Mouse (Mus musculus): ENCODE results near the gene Papss2. TPM values are rescaled to one million over a fixed set of nuclear protein-coding genes. Genes with fewer than 3 reads are reported as not detected.
"Not testable (repeated sequence)": the region's sequence is repeated elsewhere in the genome, so short reads cannot be mapped to it uniquely, and the experiment has no call there.

Papss2 gene
- polyA plus RNA-seq, 1 experiment from 2014 or later: 26.6 TPM

DNA sequence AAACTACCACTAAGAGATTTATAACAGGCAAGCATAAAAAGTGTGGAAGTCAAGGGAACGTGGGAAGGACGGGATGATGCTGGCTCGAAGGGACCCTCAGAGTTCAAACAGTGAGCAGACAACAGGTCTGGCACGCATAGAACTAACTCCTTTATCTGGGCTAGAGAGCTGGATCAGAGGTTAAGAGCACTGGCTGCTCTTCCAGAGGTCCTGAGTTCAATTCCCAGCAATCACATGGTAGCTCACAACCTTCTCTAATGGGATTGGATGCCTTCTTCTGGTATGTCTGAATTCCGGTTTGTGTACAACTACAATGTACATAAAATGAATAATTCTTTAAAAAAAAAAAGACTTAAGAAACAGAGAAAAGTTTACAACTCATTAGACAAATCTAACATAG lies 87.5 kb downstream of the Papss2 start:
- Histone ChIP-seq H3K9ac (ENCODE audit: low read depth, low read length) (no peak overlapping the region), H3K4me3 (ENCODE audit: low read depth, low read length) (no peak overlapping the region), H3K9me3 (ENCODE audit: control insufficient read depth, low read length) (no peaks in the 10 kb centered on the region), H3K27ac (replicated peaks; ENCODE audit: low read depth, low read length) (no peak overlapping the region), H3K27me3 (replicated peaks; ENCODE audit: control insufficient read depth, insufficient read depth, low read length) (no peaks in the 10 kb centered on the region), H3K4me1 (ENCODE audit: control insufficient read depth, insufficient read depth, low read length) (no peaks in the 10 kb centered on the region), H3K36me3 (ENCODE audit: control insufficient read depth, insufficient read depth, low read length) (peaks cover 57% of the 10 kb centered on the region), H3K4me2 (ENCODE audit: low read depth, low read length) (no peak overlapping the region)
- ATAC-seq (ENCODE audit: low read depth): no peak
- DNase-seq (ENCODE audit: low spot score): no peak
- 96% methylated on average over 5 of the region's 5 CpGs for WGBS

DNA sequence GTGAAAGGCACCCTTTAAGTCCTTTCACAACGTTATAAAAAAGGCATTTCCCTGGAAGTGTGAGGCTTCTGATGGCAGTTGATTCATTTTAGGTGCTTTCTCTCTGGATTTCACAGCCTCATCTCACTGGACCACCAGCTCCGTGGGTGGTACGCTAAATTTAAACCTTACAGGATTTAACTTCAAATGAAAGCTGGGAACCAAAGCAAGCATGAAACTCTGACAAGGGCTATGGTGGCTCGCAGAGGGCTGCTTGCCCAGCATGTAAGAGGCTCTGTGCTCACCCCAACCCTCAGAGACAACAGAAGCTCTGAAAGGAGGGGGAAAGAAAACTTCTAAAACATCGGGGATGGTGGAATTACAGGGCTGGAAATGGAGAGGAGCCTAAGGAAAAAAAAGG lies 92.1 kb downstream of the Papss2 start:
- DNase-seq (ENCODE audit: low spot score): no peak
- Histone ChIP-seq H3K27ac (replicated peaks; ENCODE audit: low read depth, low read length) (no peak overlapping the region), H3K4me3 (ENCODE audit: low read depth, low read length) (no peak overlapping the region), H3K36me3 (ENCODE audit: control insufficient read depth, insufficient read depth, low read length) (peaks cover 46% of the 10 kb centered on the region), H3K4me2 (ENCODE audit: low read depth, low read length) (no peak overlapping the region), H3K9ac (ENCODE audit: low read depth, low read length) (no peak overlapping the region), H3K9me3 (ENCODE audit: control insufficient read depth, low read length) (no peaks in the 10 kb centered on the region), H3K4me1 (ENCODE audit: control insufficient read depth, insufficient read depth, low read length) (no peaks in the 10 kb centered on the region), H3K27me3 (replicated peaks; ENCODE audit: control insufficient read depth, insufficient read depth, low read length) (no peaks in the 10 kb centered on the region)
- no peak for ATAC-seq (ENCODE audit: low read depth)
- WGBS: 83% methylated on average over 5 of the region's 5 CpGs

DNA sequence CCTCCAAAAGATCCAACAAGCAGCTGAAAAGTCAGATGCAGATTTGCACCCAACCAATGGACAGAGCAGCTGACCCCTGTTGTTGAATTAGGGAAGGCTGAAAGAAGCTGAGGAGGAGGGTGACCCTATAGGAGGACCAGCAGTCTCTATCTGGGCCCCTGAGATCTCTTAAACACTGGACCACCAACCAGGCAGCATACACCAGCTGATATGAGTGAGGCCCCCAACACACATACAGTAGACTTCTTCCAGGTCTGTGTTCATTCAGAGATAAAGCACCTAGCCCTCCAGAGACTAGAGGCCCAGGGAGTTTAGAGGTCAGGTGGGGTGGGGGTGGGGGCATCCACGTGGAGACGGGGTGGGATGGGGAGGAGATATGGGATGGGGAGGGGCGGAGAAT lies 92.6 kb downstream of the Papss2 start:
- not testable (repeated sequence) for H3K9ac ChIP-seq (ENCODE audit: low read depth, low read length); DNase-seq (ENCODE audit: low spot score); H3K27ac ChIP-seq (replicated peaks; ENCODE audit: low read depth, low read length); H3K4me3 ChIP-seq (ENCODE audit: low read depth, low read length); H3K27me3 ChIP-seq (replicated peaks; ENCODE audit: control insufficient read depth, insufficient read depth, low read length); H3K4me1 ChIP-seq (ENCODE audit: control insufficient read depth, insufficient read depth, low read length); H3K9me3 ChIP-seq (ENCODE audit: control insufficient read depth, low read length); H3K4me2 ChIP-seq (ENCODE audit: low read depth, low read length); ATAC-seq (ENCODE audit: low read depth)
- WGBS: 78% methylated on average over 3 of the region's 3 CpGs
- H3K36me3 ChIP-seq (ENCODE audit: control insufficient read depth, insufficient read depth, low read length): peaks cover 46% of the 10 kb centered on the region

DNA sequence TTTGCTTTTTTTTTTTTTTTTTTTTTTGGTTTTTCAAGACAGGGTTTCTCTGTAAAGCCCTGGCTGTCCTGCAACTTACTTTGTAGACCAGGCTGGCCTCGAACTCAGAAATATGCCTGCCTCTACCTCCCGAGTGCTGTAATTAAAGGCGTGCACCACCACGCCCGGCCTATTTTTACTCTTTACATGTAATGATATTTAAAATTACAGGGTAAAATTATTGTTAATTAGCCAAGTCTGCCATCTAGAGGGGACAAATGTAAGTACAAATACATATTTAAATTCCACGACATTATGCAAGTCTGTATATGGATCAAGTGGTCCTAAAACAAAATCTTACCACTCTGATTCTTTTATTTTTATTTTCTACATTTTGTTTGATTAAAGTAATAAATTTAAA lies 94.1 kb downstream of the Papss2 start:
- H3K27ac ChIP-seq (replicated peaks; ENCODE audit: low read depth, low read length): no peak overlapping the region
- DNase-seq (ENCODE audit: low spot score) (peak; percentile 58), ATAC-seq (ENCODE audit: low read depth) (no peak)
- no peak overlapping the region for H3K4me2 ChIP-seq (ENCODE audit: low read depth, low read length)
- WGBS: 60% methylated on average over 6 of the region's 6 CpGs
- no peak overlapping the region for H3K9ac ChIP-seq (ENCODE audit: low read depth, low read length)
- H3K27me3 ChIP-seq (replicated peaks; ENCODE audit: control insufficient read depth, insufficient read depth, low read length): no peaks in the 10 kb centered on the region
- H3K4me1 ChIP-seq (ENCODE audit: control insufficient read depth, insufficient read depth, low read length): no peaks in the 10 kb centered on the region
- no peaks in the 10 kb centered on the region for H3K9me3 ChIP-seq (ENCODE audit: control insufficient read depth, low read length)
- H3K4me3 ChIP-seq (ENCODE audit: low read depth, low read length): no peak overlapping the region
- peaks cover 55% of the 10 kb centered on the region for H3K36me3 ChIP-seq (ENCODE audit: control insufficient read depth, insufficient read depth, low read length)

DNA sequence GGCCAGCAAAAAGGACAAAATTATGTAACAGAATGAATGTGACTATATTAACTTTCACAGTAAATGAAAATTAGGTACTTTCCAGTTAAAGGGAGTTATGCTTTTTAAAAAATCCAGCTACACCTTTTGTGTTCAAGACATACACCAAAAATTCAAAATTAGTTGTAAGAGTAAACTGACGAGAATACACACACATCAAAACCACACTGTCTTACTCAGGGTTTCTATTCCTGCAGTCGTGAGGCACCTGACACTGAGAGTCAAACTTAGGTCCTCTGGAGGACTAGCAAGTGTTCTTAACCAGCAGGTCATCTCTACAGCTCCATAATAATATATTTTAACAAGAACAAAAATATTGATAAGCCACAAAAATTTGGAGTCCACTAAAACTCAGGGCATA lies 101.1 kb downstream of the Papss2 start:
- Histone ChIP-seq H3K4me1 (ENCODE audit: control insufficient read depth, insufficient read depth, low read length) (no peaks in the 10 kb centered on the region), H3K4me2 (ENCODE audit: low read depth, low read length) (no peak overlapping the region), H3K36me3 (ENCODE audit: control insufficient read depth, insufficient read depth, low read length) (peaks cover 83% of the 10 kb centered on the region), H3K4me3 (ENCODE audit: low read depth, low read length) (no peak overlapping the region), H3K27ac (replicated peaks; ENCODE audit: low read depth, low read length) (no peak overlapping the region), H3K9me3 (ENCODE audit: control insufficient read depth, low read length) (no peaks in the 10 kb centered on the region), H3K27me3 (replicated peaks; ENCODE audit: control insufficient read depth, insufficient read depth, low read length) (no peaks in the 10 kb centered on the region), H3K9ac (ENCODE audit: low read depth, low read length) (no peak overlapping the region)
- no peak for DNase-seq (ENCODE audit: low spot score)
- WGBS: 94% methylated on average over 2 of the region's 2 CpGs
- ATAC-seq (ENCODE audit: low read depth): no peak

DNA sequence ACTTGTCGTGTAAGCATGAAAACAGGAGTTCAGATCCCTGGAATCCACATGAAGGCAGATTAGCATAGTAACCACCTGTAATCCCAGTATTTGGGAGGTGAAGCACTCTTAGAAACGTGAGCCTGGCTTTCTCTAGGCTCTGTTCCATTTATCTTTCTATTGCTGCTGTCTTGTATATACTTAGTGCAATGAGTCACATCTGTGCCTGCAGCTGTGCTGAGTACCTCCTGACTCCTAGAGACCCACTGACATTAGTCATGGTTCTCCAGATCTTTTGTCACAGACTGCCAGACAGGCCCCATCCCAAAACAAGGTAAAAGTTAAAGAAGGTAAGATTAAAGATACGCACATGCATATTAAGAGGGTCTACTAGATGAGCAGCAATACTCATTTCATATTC lies 106.6 kb downstream of the Papss2 start:
- ATAC-seq (ENCODE audit: low read depth): no peak

DNA sequence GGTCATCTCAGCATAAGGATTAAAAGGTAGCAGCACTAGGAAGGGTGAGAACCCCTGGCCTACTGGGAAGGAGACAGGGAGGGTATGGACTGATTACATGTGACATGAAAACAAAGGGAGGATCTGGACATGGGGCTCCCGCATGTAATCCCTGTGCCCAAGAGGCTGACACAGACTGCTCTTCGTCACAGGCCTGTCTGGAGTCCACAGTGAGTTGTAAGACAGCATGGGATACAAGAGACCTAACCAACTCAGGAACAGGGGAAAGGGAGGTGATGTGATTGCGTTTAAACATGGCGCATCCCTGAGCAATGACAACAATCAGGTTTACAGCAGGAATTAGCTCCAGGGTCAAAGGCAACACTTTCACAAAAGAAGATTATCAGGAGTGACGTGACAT lies 113.4 kb downstream of the Papss2 start:
- Histone ChIP-seq H3K9ac (ENCODE audit: low read depth, low read length) (no peak overlapping the region), H3K4me1 (ENCODE audit: control insufficient read depth, insufficient read depth, low read length) (0 out of 2 replicates have a peak, but pooled peaks cover 3% of the 10 kb centered on the region), H3K27ac (replicated peaks; ENCODE audit: low read depth, low read length) (no peak overlapping the region), H3K4me3 (ENCODE audit: low read depth, low read length) (no peak overlapping the region), H3K4me2 (ENCODE audit: low read depth, low read length) (no peak overlapping the region), H3K27me3 (replicated peaks; ENCODE audit: control insufficient read depth, insufficient read depth, low read length) (no peaks in the 10 kb centered on the region), H3K9me3 (ENCODE audit: control insufficient read depth, low read length) (no peaks in the 10 kb centered on the region), H3K36me3 (ENCODE audit: control insufficient read depth, insufficient read depth, low read length) (peaks cover 28% of the 10 kb centered on the region)
- WGBS: 93% methylated on average over 5 of the region's 5 CpGs
- DNase-seq (ENCODE audit: low spot score) (no peak), ATAC-seq (ENCODE audit: low read depth) (no peak)

More for the DNA sequence above, 106.6 kb downstream of the Papss2 start:
- WGBS: 78% methylated on average over 3 of the region's 3 CpGs
- Histone ChIP-seq H3K4me3 (ENCODE audit: low read depth, low read length) (no peak overlapping the region), H3K27me3 (replicated peaks; ENCODE audit: control insufficient read depth, insufficient read depth, low read length) (no peaks in the 10 kb centered on the region), H3K27ac (replicated peaks; ENCODE audit: low read depth, low read length) (no peak overlapping the region), H3K9me3 (ENCODE audit: control insufficient read depth, low read length) (no peaks in the 10 kb centered on the region), H3K9ac (ENCODE audit: low read depth, low read length) (no peak overlapping the region), H3K4me2 (ENCODE audit: low read depth, low read length) (no peak overlapping the region), H3K4me1 (ENCODE audit: control insufficient read depth, insufficient read depth, low read length) (no peaks in the 10 kb centered on the region), H3K36me3 (ENCODE audit: control insufficient read depth, insufficient read depth, low read length) (peaks cover 76% of the 10 kb centered on the region)
- no peak for DNase-seq (ENCODE audit: low spot score)

DNA sequence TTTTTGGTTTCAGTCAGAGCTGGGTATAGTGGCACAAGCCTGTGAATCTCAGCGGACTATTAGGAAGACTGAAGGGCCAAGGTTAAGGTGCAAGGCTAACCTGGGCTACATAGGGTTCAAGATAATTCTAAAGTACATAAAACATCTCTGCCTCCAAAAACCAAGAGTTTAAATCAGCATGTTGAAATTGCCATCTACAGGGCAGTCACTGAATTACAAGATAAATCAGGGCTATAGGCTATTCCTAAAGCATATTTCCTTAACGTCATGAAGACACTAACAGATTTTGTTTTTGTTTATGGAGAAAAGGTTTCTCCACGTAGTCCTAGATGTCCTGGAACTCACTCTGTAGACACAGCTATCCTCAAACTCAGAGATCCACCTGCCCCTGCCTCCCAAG lies 114.7 kb downstream of the Papss2 start:
- Histone ChIP-seq H3K9me3 (ENCODE audit: control insufficient read depth, low read length) (no peaks in the 10 kb centered on the region), H3K4me2 (ENCODE audit: low read depth, low read length) (no peak overlapping the region), H3K4me3 (ENCODE audit: low read depth, low read length) (no peak overlapping the region), H3K27ac (replicated peaks; ENCODE audit: low read depth, low read length) (no peak overlapping the region), H3K9ac (ENCODE audit: low read depth, low read length) (no peak overlapping the region), H3K36me3 (ENCODE audit: control insufficient read depth, insufficient read depth, low read length) (peaks cover 15% of the 10 kb centered on the region), H3K27me3 (replicated peaks; ENCODE audit: control insufficient read depth, insufficient read depth, low read length) (no peaks in the 10 kb centered on the region), H3K4me1 (ENCODE audit: control insufficient read depth, insufficient read depth, low read length) (0 out of 2 replicates have a peak, but pooled peaks cover 3% of the 10 kb centered on the region)
- DNase-seq (ENCODE audit: low spot score) (peak; percentile 33), ATAC-seq (ENCODE audit: low read depth) (no peak)
- WGBS: 69% methylated on average over 3 of the region's 3 CpGs

DNA sequence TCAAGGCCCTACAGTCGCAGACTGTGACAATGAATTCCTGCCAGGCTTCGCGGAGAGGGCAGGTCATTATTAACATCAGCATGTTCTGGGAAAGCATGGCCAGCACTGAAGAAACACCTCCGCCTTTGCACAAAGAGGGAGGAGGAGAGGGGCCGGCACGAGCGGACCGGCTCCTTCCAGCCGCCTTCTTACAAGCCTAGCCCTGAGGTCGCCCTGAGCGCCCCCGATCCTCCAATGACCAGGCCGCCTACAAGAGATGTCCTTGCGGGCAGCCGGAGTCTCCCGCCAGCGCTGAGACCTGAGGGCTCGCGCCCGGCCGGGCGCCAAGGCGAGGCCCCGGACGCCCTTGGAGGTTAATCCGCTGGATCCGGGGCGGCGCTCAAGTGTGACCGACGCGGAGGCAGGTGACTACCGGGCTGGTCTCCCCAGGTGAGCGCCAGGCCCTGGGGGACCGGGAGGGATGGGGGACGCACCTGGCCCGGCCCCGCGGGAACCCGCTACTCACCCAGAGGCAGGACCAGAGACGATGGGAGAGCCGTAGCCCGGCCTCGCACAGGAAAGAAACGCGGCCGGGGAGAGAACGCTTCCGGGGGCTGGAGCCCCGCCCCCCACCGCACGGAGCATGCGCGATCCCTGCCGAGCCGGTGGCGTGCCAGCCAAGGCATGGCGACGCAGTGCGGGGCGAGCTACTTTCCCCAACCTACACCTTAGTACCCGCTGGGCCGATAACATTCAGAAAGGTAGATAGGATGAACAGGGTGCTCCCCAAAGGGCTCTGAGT lies 116.4 kb downstream of the Papss2 start:
- Histone ChIP-seq H3K4me2 (ENCODE audit: low read depth, low read length) (peak overlapping the region; percentile 73), H3K9ac (ENCODE audit: low read depth, low read length) (peak overlapping the region; percentile 84), H3K9me3 (ENCODE audit: control insufficient read depth, low read length) (no peaks in the 10 kb centered on the region), H3K36me3 (ENCODE audit: control insufficient read depth, insufficient read depth, low read length) (no peaks in the 10 kb centered on the region), H3K27ac (replicated peaks; ENCODE audit: low read depth, low read length) (peak overlapping the region; percentile 71), H3K4me3 (ENCODE audit: low read depth, low read length) (peak overlapping the region; percentile 82), H3K27me3 (replicated peaks; ENCODE audit: control insufficient read depth, insufficient read depth, low read length) (no peaks in the 10 kb centered on the region), H3K4me1 (ENCODE audit: control insufficient read depth, insufficient read depth, low read length) (0 out of 2 replicates have a peak, but pooled peaks cover 3% of the 10 kb centered on the region)
- peak; percentile 92 for DNase-seq (ENCODE audit: low spot score)
- peak; percentile 97 for ATAC-seq (ENCODE audit: low read depth)
- under 1% methylated on average over 47 of the region's 63 CpGs for WGBS
